Mouse (Mus musculus) small intestine, adult 2 months (tissue): ENCODE results near the gene Sla2.

Source experiments
- CTCF ChIP-seq: fragments of 200-500 bp; IDR thresholded peaks from 2 replicates; pipeline ENCODE4 v1.5.1; 2012; ENCODE audit warnings: low read depth, mild to moderate bottlenecking, control low read depth, inconsistent platforms, low read length, moderate library complexity, mixed read lengths; ENCODE audit not compliant: insufficient replicate concordance, insufficient read length; ENCODE audit errors: extremely low read depth
- POLR2A ChIP-seq: fragments of 200-500 bp; IDR thresholded peaks from 2 replicates; pipeline ENCODE4 v1.6.1; 2012; ENCODE audit warnings: low read depth, mild to moderate bottlenecking, control low read depth, inconsistent platforms, low read length, moderate library complexity

DNA sequence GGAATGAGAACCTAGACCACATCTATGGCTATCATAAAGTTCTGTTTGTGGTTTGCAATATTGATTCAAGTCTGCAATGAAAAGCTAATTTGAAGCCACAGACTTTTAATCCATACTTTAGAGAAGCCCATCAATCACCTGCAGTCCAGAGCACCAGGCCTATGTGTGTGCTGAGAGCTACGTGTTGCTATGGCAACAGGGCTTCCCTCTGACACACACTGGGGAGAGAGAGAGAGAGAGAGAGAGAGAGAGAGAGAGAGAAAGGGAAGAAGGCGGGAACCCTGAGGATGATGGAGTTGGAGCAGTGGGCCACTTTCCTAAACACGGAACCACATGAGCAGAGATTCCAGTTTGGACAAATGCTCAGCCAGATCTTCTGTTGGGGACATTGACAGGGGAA is 5.2 kb upstream of the Sla2 start:
- TF ChIP-seq POLR2A: no peak
- TF ChIP-seq CTCF: no peak
